Mouse (Mus musculus) embryonic facial prominence, embryonic 10.5 days (tissue): ENCODE measurements around the gene Stard10. TPM values are rescaled to one million over a fixed set of nuclear protein-coding genes. Genes with fewer than 3 reads are reported as not detected.
A peak's percentile ranks its signal among the peaks of the same experiment; 100 is the strongest.

ENCODE experiments used
- DNase-seq: peaks from one replicate; pipeline ENCODE4 v3.0.0-alpha.2; 2017; ENCODE audit warnings: low spot score
- H3K27ac ChIP-seq: fragments of 300-500 bp; sonication (generic); replicated peaks from 2 replicates; pipeline ENCODE4 v1.5.1; 2016; ENCODE audit warnings: mild to moderate bottlenecking
- H3K27me3 ChIP-seq: fragments of 300-500 bp; sonication (generic); replicated peaks from 2 replicates; pipeline ENCODE4 v1.6.1; 2016; ENCODE audit warnings: low read depth, mild to moderate bottlenecking; ENCODE audit not compliant: poor library complexity, severe bottlenecking
- H3K36me3 ChIP-seq: fragments of 300-500 bp; sonication (generic); replicated peaks from 2 replicates; pipeline ENCODE4 v1.6.1; 2016; ENCODE audit warnings: mild to moderate bottlenecking, moderate library complexity
- H3K4me1 ChIP-seq: fragments of 300-500 bp; sonication (generic); 2 replicates; pipeline ENCODE4 v1.6.1; 2016
- H3K4me3 ChIP-seq: fragments of 300-500 bp; sonication (generic); 2 replicates; pipeline ENCODE4 v1.5.1; 2016; ENCODE audit warnings: mild to moderate bottlenecking, moderate library complexity
- H3K9me3 ChIP-seq: fragments of 300-500 bp; sonication (generic); 2 replicates; pipeline ENCODE4 v1.6.1; 2016; ENCODE audit warnings: mild to moderate bottlenecking
- WGBS: fragments of 180-500 bp; shearing (Covaris S2); methylation state at CpG from one replicate; pipeline ENCODE4 v1.1.7; 2016; 5-methylcytosine and 5-hydroxymethylcytosine counted together
- polyA plus RNA-seq: library from polyadenylated mRNA; unstranded; fragments of >200 nt; fragmentation: Nextera tagmentation; extraction: Ambion mirVana; gene quantifications from 2 replicates; pipeline ENCODE4 v1.2.1, GENCODE M21; 2016

Gene Stard10
- polyA plus RNA-seq, 1 experiment from 2014 or later: 15.4 TPM

DNA sequence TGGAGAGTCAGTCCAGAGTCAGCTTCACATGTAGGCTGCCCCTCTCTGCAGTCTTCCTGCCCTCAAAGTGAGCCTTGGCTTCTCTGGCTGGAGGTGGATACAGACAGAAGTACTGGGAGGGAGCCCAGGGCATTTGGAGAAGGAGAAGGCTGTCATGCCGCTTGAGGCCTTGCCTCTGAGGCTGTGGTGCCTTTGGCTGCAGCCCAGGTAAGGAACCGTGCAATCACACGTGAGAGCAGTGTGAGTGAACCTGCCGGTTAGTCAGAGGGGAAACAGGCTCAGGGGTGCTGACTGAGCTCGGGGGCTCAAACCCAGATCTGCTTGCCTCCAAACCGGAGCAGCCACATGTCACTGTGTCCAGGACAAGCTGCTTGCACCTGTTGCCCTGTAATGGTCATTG lies 64.6 kb downstream of the Stard10 start:
- Histone ChIP-seq H3K27ac (no peak overlapping the region; the same call in 1 of the 2 replicates), H3K9me3 (no peaks in the 10 kb centered on the region), H3K36me3 (no peaks in the 10 kb centered on the region), H3K4me1 (peaks cover 56% of the 10 kb centered on the region), H3K4me3 (no peak overlapping the region), H3K27me3 (no peaks in the 10 kb centered on the region)
- WGBS: 84% methylated on average over 6 of the region's 6 CpGs
- no peak for DNase-seq

DNA sequence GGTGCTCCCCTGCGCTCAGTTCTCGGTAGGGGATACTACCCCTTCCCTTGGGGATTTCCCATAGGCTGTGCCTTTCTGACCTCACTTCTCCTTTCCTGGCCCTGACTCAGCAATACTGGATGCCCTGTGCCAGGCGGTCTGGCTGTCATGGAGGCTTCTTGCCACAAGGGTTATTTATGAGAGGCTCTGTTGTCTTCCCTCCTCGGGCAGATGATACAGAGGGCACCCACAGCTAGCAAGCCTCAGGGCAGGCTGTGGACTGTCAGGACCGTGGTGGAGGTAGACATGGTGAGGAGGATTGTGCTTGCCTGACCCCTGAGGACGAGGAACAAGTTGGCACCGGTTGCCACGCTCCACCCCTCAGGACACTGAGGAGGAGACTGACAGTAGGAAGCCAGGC lies 65.5 kb downstream of the Stard10 start:
- H3K27ac ChIP-seq: no peak overlapping the region; the same call in 1 of the 2 replicates
- H3K4me3 ChIP-seq: no peak overlapping the region
- WGBS: 67% methylated on average over 8 of the region's 8 CpGs
- no peaks in the 10 kb centered on the region for H3K36me3 ChIP-seq
- peaks cover 51% of the 10 kb centered on the region for H3K4me1 ChIP-seq
- H3K27me3 ChIP-seq: no peaks in the 10 kb centered on the region
- H3K9me3 ChIP-seq: no peaks in the 10 kb centered on the region
- DNase-seq: no peak

DNA sequence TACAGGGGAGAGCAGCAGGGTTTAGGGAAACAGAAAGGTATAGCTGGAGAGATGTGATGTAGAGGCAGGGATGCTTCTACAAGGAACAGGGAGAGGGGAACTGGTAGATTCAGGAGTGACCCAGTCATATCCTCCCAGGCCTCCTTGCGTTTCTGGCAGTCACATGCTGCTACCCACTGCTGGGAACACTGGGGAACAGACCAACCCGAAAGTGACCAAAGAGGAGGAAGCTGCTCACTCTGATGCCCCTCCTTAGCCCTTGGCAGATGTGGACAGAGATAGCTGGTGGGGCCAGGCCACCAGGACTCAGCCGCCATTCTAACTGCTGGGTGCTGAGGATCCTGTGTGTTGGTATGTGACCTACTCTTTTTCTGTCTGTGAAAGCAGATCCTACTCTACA lies 66.9 kb downstream of the Stard10 start:
- Histone ChIP-seq H3K4me3 (no peak overlapping the region), H3K27ac (no peak overlapping the region), H3K9me3 (no peaks in the 10 kb centered on the region), H3K27me3 (no peaks in the 10 kb centered on the region), H3K4me1 (peaks cover 41% of the 10 kb centered on the region), H3K36me3 (peaks cover 2% of the 10 kb centered on the region)
- no peak for DNase-seq
- 70% methylated on average over 3 of the region's 3 CpGs for WGBS

GRCm38 (mm10) chr7:101384931-101385330 lies 68.0 kb downstream of the Stard10 start:
- peaks cover 29% of the 10 kb centered on the region for H3K4me1 ChIP-seq
- DNase-seq: no peak
- H3K27me3 ChIP-seq: no peaks in the 10 kb centered on the region
- H3K36me3 ChIP-seq: peaks cover 5% of the 10 kb centered on the region
- no peak overlapping the region for H3K4me3 ChIP-seq
- H3K9me3 ChIP-seq: no peaks in the 10 kb centered on the region
- WGBS: 69% methylated on average over 10 of the region's 10 CpGs
- H3K27ac ChIP-seq: peak overlapping the region; percentile 60; the same call in 1 of the 2 replicates

DNA sequence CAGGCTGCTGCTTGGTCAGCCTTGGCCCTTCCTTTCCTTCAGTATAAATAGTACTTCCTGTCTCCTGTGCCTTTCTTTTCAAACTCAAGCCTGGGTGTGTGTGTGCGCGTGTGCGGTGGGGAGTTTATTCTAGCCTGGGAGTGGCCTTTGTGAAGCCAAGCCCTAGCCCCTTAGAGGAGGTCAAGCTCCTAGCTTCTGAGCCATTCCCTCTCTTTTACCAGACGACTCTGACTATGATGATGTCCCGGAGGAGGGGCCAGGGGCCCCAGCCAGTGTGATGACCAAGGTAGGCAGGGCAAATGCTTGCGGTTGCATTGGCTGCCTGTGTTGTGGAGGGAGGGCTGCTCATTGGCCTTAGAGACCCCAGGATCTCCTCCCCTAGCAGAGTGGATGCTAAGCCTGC lies 68.4 kb downstream of the Stard10 start:
- Histone ChIP-seq H3K4me3 (no peak overlapping the region), H3K27ac (peak overlapping the region; percentile 60), H3K36me3 (peaks cover 6% of the 10 kb centered on the region), H3K9me3 (no peaks in the 10 kb centered on the region), H3K27me3 (no peaks in the 10 kb centered on the region), H3K4me1 (peaks cover 29% of the 10 kb centered on the region)
- peak; percentile 42 for DNase-seq
- 39% methylated on average over 6 of the region's 6 CpGs for WGBS

DNA sequence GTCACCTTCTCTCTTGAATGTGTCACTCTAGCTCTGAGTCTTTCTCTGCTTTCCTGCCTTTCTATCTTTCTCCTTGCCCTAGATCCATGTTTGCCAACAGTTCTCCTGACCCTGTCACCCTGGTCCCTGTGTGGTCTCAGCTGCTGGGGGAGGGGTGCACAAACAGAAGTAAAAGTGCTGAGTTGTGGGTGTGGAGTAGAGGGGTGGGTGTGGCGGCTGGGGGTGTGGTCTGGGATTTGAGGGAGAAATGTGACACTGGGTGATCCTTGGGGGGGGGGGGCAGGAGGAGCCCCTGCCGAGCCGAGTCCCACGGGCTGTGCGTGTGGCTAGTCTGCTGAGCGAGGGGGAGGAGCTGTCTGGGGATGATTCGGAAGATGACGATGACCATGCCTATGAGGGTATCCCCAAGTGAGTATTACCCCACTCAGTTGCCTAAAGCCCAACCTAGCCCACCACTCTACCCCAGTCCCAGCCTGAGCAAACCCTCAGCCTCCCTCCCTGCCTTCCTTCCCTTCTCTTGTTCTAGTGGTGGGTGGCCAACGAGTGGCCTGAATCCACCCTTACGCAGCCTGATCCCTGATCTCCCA lies 69.1 kb downstream of the Stard10 start:
- H3K36me3 ChIP-seq: peaks cover 6% of the 10 kb centered on the region
- 55% methylated on average over 10 of the region's 10 CpGs for WGBS
- peak; percentile 35 for DNase-seq
- H3K27me3 ChIP-seq: no peaks in the 10 kb centered on the region
- no peak overlapping the region for H3K4me3 ChIP-seq
- no peaks in the 10 kb centered on the region for H3K9me3 ChIP-seq
- peaks cover 29% of the 10 kb centered on the region for H3K4me1 ChIP-seq
- peak overlapping the region; percentile 60; the same call in 1 of the 2 replicates for H3K27ac ChIP-seq

- no peaks in the 10 kb centered on the region for H3K9me3 ChIP-seq
- H3K27me3 ChIP-seq: no peaks in the 10 kb centered on the region
- 84% methylated on average over 6 of the region's 6 CpGs for WGBS
- H3K27ac ChIP-seq: no peak overlapping the region
- H3K4me3 ChIP-seq: no peak overlapping the region
- H3K4me1 ChIP-seq: peaks cover 51% of the 10 kb centered on the region
- DNase-seq: no peak
- H3K36me3 ChIP-seq: peaks cover 6% of the 10 kb centered on the region
Observed at GRCm38 (mm10) chr7:101389256-101389655, 72.4 kb downstream of the Stard10 start.

DNA sequence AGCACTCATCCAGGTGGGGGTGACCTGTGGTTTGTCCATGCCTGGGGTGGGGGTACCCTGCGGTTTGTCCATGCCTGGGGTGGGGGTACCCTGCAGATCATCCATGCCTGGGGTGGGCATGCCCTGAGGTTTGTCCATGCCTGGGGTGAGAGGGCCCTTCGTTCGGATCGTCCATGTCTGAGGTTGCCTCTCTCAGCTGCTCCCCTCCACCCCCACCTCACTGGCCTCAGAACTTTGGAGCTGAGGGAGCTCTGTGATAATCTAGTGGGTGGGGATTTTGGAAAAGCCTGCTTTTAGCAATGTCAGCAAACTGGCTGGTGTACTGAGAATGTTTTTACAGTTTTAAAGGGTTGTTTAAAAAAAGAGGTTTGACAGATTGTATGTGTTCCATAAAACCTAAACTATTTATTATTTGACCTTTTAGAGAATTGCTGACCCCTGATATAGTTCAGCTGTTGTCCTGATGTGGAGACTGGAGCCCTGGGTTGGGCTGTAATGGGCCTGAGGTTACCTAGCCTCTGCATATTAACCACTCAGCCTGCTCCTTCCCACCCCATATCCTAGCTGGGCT lies 75.1 kb downstream of the Stard10 start:
- Histone ChIP-seq H3K9me3 (no peaks in the 10 kb centered on the region), H3K36me3 (peaks cover 8% of the 10 kb centered on the region), H3K27me3 (no peaks in the 10 kb centered on the region), H3K27ac (peak overlapping the region; percentile 80), H3K4me1 (peaks cover 41% of the 10 kb centered on the region), H3K4me3 (no peak overlapping the region)
- WGBS: 81% methylated on average over 4 of the region's 4 CpGs
- DNase-seq: no peak

GRCm38 (mm10) chr7:101393015-101393414 lies 76.1 kb downstream of the Stard10 start:
- H3K27ac ChIP-seq: peak overlapping the region; percentile 80
- no peaks in the 10 kb centered on the region for H3K27me3 ChIP-seq
- peaks cover 16% of the 10 kb centered on the region for H3K36me3 ChIP-seq
- H3K9me3 ChIP-seq: no peaks in the 10 kb centered on the region
- H3K4me3 ChIP-seq: no peak overlapping the region
- peaks cover 38% of the 10 kb centered on the region for H3K4me1 ChIP-seq
- no peak for DNase-seq
- WGBS: 45% methylated on average over 4 of the region's 4 CpGs

DNA sequence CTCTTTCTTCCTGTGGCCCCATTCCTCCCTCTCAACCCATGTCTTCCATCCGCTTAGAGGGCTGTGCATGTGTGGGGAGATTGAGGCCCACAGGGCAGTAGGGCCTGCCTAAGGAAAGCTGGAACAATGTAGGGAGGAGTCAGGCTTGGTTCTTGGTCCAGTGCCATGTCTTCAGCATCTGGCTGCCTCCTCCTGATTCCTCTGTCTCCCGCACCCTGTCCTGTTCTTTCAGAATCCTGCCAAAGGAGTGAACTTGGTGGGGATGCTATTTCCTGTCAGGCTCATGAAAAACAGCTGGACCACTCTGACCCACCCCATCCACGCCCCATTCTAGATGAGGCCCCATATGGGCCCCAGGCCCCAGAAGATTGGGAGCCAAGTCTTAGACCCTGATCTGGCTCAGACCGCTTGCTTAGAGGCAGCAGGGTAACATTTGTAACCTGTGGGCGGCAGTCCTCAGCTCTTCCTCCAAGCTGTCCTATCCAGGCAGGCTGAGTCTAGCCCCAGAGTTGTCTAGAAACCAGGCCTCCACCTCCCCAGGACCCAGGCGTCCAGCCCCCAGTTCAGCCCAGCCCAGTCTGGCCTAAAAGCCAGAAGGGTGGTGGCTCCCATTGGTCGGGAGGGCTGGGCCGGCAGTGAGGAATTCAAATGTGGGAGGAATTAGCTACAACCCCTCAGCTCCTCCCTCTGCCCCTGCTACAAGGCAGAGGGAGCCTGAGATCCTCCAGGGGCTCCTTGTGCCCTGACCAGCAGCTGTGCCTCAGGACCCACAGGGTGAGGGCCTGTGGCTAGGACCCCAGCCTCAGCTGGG lies 77.0 kb downstream of the Stard10 start:
- DNase-seq: peak; percentile 73
- Histone ChIP-seq H3K4me1 (peaks cover 38% of the 10 kb centered on the region), H3K36me3 (peaks cover 18% of the 10 kb centered on the region; the same call in 1 of the 2 replicates), H3K9me3 (no peaks in the 10 kb centered on the region), H3K27me3 (no peaks in the 10 kb centered on the region), H3K27ac (peak overlapping the region; percentile 80), H3K4me3 (peak overlapping the region; percentile 27; the same call in 1 of the 2 replicates)
- 37% methylated on average over 8 of the region's 8 CpGs for WGBS

- H3K27me3 ChIP-seq: no peaks in the 10 kb centered on the region
- peaks cover 38% of the 10 kb centered on the region for H3K4me1 ChIP-seq
- WGBS: 69% methylated on average over 3 of the region's 3 CpGs
- peaks cover 18% of the 10 kb centered on the region; the same call in 1 of the 2 replicates for H3K36me3 ChIP-seq
- peak overlapping the region; percentile 80 for H3K27ac ChIP-seq
- H3K9me3 ChIP-seq: no peaks in the 10 kb centered on the region
- peak overlapping the region; percentile 27; the same call in 1 of the 2 replicates for H3K4me3 ChIP-seq
- no peak for DNase-seq
Observed at GRCm38 (mm10) chr7:101394569-101394968, 77.7 kb downstream of the Stard10 start.

DNA sequence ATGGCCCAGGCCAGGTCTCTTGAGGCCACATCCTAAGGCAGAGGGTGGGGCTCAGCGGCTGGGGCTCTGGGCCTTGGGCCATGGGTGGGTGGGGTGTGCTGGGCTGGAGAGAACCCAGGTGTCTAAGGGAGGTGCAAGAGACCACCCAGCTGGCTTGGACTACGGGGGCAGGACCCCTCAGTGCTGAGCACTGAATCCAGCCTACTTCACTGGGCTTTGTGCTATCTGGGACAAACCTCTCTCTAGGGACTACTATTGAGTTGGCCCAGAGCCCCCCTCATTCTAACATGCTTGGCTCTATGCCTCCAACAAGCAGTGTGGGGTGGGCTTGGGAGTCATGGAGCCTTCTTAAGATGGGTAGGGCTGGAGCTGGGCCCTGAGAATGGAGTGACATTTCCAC lies 78.6 kb downstream of the Stard10 start:
- peaks cover 23% of the 10 kb centered on the region for H3K36me3 ChIP-seq
- WGBS: 88% methylated on average over 2 of the region's 2 CpGs
- H3K27ac ChIP-seq: no peak overlapping the region; the same call in 1 of the 2 replicates
- DNase-seq: no peak
- no peaks in the 10 kb centered on the region for H3K27me3 ChIP-seq
- no peak overlapping the region for H3K4me3 ChIP-seq
- H3K4me1 ChIP-seq: peaks cover 38% of the 10 kb centered on the region
- no peaks in the 10 kb centered on the region for H3K9me3 ChIP-seq
